Mouse (Mus musculus): ENCODE data around the gene Ccdc32. TPM values are rescaled to one million over a fixed set of nuclear protein-coding genes. Genes with fewer than 3 reads are reported as not detected.

Ccdc32 gene
- polyA plus RNA-seq, 1 experiment from 2014 or later: 43.3 TPM

- WGBS: 1% methylated on average over 15 of the region's 15 CpGs
- H3K4me1 ChIP-seq: peaks cover 18% of the 10 kb centered on the region
- H3K36me3 ChIP-seq: no peaks in the 10 kb centered on the region
- H3K4me2 ChIP-seq (replicated peaks): peak overlapping the region; percentile 83
- peak; percentile 24; the same call in 1 of the 2 replicates for ATAC-seq (replicated peaks)
- 0 out of 2 replicates have a peak overlapping the region, but pooled peaks have one; percentile 47 for H3K27ac ChIP-seq (replicated peaks)
- H3K9me3 ChIP-seq: no peaks in the 10 kb centered on the region
- H3K27me3 ChIP-seq: peaks cover 44% of the 10 kb centered on the region
- peak overlapping the region; percentile 56 for H3K4me3 ChIP-seq
- peak overlapping the region; percentile 71 for H3K9ac ChIP-seq (replicated peaks)
Observed at GRCm38 (mm10) chr2:118975855-118976254, 53.3 kb downstream of the Ccdc32 start.

- peak; percentile 76 for ATAC-seq (replicated peaks)
- Histone ChIP-seq H3K27ac (replicated peaks) (no peak overlapping the region), H3K27me3 (peaks cover 33% of the 10 kb centered on the region), H3K4me1 (peaks cover 18% of the 10 kb centered on the region), H3K9me3 (no peaks in the 10 kb centered on the region), H3K9ac (replicated peaks) (peak overlapping the region; percentile 55), H3K36me3 (no peaks in the 10 kb centered on the region), H3K4me3 (peak overlapping the region; percentile 43), H3K4me2 (replicated peaks) (peak overlapping the region; percentile 91)
- 1% methylated on average over 33 of the region's 33 CpGs for WGBS
Observed at GRCm38 (mm10) chr2:118972687-118973376, 56.4 kb downstream of the Ccdc32 start.

GRCm38 (mm10) chr2:118972048-118972447, 57.1 kb downstream of the Ccdc32 start:
- peaks cover 17% of the 10 kb centered on the region for H3K4me1 ChIP-seq
- no peak overlapping the region for H3K27ac ChIP-seq (replicated peaks)
- H3K4me2 ChIP-seq (replicated peaks): no peak overlapping the region; the same call in 1 of the 2 replicates
- H3K27me3 ChIP-seq: peaks cover 25% of the 10 kb centered on the region
- no peak overlapping the region for H3K9ac ChIP-seq (replicated peaks)
- no peak for ATAC-seq (replicated peaks)
- H3K4me3 ChIP-seq: no peak overlapping the region
- WGBS: 83% methylated on average over 5 of the region's 5 CpGs
- no peaks in the 10 kb centered on the region for H3K9me3 ChIP-seq
- H3K36me3 ChIP-seq: no peaks in the 10 kb centered on the region

GRCm38 (mm10) chr2:118969585-118970147, 59.5 kb downstream of the Ccdc32 start:
- Histone ChIP-seq H3K4me2 (replicated peaks) (no peak overlapping the region), H3K4me3 (no peak overlapping the region), H3K27ac (replicated peaks) (no peak overlapping the region), H3K36me3 (no peaks in the 10 kb centered on the region), H3K9me3 (no peaks in the 10 kb centered on the region), H3K4me1 (peaks cover 3% of the 10 kb centered on the region), H3K9ac (replicated peaks) (no peak overlapping the region), H3K27me3 (peaks cover 15% of the 10 kb centered on the region)
- ATAC-seq (replicated peaks): no peak
- WGBS: 89% methylated on average over 11 of the region's 11 CpGs

Other genes starting within 250 kb of the Ccdc32 start
- 24.2 and 25.8 TPM in 2 replicates for gene Disp2, start 249.7 kb downstream of the Ccdc32 start, polyA plus RNA-seq (2015; fragmentation: Nextera tagmentation; extraction: Ambion mirVana)
- 59.0 and 69.4 TPM in 2 replicates for gene Knstrn, start 215.4 kb downstream of the Ccdc32 start, polyA plus RNA-seq (2015; fragmentation: Nextera tagmentation; extraction: Ambion mirVana)
- 54.2 and 62.1 TPM in 2 replicates for gene Ivd, start 167.4 kb downstream of the Ccdc32 start, polyA plus RNA-seq (2015; fragmentation: Nextera tagmentation; extraction: Ambion mirVana)
- gene Bahd1, start 129.0 kb downstream of the Ccdc32 start, polyA plus RNA-seq (2015; fragmentation: Nextera tagmentation; extraction: Ambion mirVana): 6.7 TPM in 2 replicates
- 6.0 and 6.6 TPM in 2 replicates for gene Chst14, start 102.9 kb downstream of the Ccdc32 start, polyA plus RNA-seq (2015; fragmentation: Nextera tagmentation; extraction: Ambion mirVana)
- 4.6 and 5.4 TPM in 2 replicates for gene Rpusd2, start 5.4 kb upstream of the Ccdc32 start, polyA plus RNA-seq (2015; fragmentation: Nextera tagmentation; extraction: Ambion mirVana)
- gene Knl1, start 17.7 kb upstream of the Ccdc32 start, polyA plus RNA-seq (2015; fragmentation: Nextera tagmentation; extraction: Ambion mirVana): 29.3 and 33.4 TPM in 2 replicates
- gene Rad51, start 83.4 kb upstream of the Ccdc32 start, polyA plus RNA-seq (2015; fragmentation: Nextera tagmentation; extraction: Ambion mirVana): 18.7 and 24.0 TPM in 2 replicates
- 52.0 and 54.2 TPM in 2 replicates for gene Rmdn3, start 127.6 kb upstream of the Ccdc32 start, polyA plus RNA-seq (2015; fragmentation: Nextera tagmentation; extraction: Ambion mirVana)
- gene Gchfr, start 138.4 kb upstream of the Ccdc32 start, polyA plus RNA-seq (2015; fragmentation: Nextera tagmentation; extraction: Ambion mirVana): 0.93 and 2.0 TPM in 2 replicates
- gene Gm14137, start 145.1 kb upstream of the Ccdc32 start, polyA plus RNA-seq (2015; fragmentation: Nextera tagmentation; extraction: Ambion mirVana): 0.83 and 0.90 TPM in 2 replicates
- gene Zfyve19, start 179.2 kb upstream of the Ccdc32 start, polyA plus RNA-seq (2015; fragmentation: Nextera tagmentation; extraction: Ambion mirVana): 64.7 and 66.6 TPM in 2 replicates
- 26.7 and 30.9 TPM in 2 replicates for gene Dnajc17, start 179.4 kb upstream of the Ccdc32 start, polyA plus RNA-seq (2015; fragmentation: Nextera tagmentation; extraction: Ambion mirVana)
- not detected in 2 replicates for gene Ppp1r14d, start 200.5 kb upstream of the Ccdc32 start, polyA plus RNA-seq (2015; fragmentation: Nextera tagmentation; extraction: Ambion mirVana)
- 0.31 and 0.56 TPM in 2 replicates for gene Spint1, start 208.0 kb upstream of the Ccdc32 start, polyA plus RNA-seq (2015; fragmentation: Nextera tagmentation; extraction: Ambion mirVana)
- gene Rhov, start 241.9 kb upstream of the Ccdc32 start, polyA plus RNA-seq (2015; fragmentation: Nextera tagmentation; extraction: Ambion mirVana): 19.6 and 24.0 TPM in 2 replicates